Mouse (Mus musculus) ES-E14 (cell line): ENCODE results near the gene Clca4a. TPM values are rescaled to one million over a fixed set of nuclear protein-coding genes. Genes with fewer than 3 reads are reported as not detected.

Experiments
- DNase-seq: peaks from one replicate; pipeline ENCODE4 v3.0.0-alpha.2; 2013; ENCODE audit warnings: low read depth, low spot score
- H3K27ac ChIP-seq: 2 replicates; pipeline ENCODE4 v1.5.1; 2012; ENCODE audit warnings: low read depth, mild to moderate bottlenecking, low read length, moderate library complexity, mixed read lengths; ENCODE audit not compliant: poor library complexity, insufficient read depth, severe bottlenecking
- H3K36me3 ChIP-seq: 2 replicates; pipeline ENCODE4 v1.6.1; 2012; ENCODE audit warnings: mild to moderate bottlenecking, low read length, moderate library complexity, mixed read lengths; ENCODE audit not compliant: control insufficient read depth, poor library complexity, insufficient read depth, severe bottlenecking
- H3K4me1 ChIP-seq, 2 experiments: fragments of 150-350 bp in 1 of 2; sonication (generic) in 1 of 2; 2 replicates each; pipeline ENCODE4 v1.6.1; 2012; ENCODE audit warnings: low read length in 2 of 2, mild to moderate bottlenecking in 1 of 2, mixed read lengths in 1 of 2; ENCODE audit not compliant: control insufficient read depth in 2 of 2, insufficient read depth in 2 of 2, poor library complexity in 1 of 2
- H3K4me3 ChIP-seq, 2 experiments: fragments of 150-350 bp in 1 of 2; sonication (generic) in 1 of 2; 2 replicates each; pipeline ENCODE4 v1.5.1; 2012; ENCODE audit warnings: low read length in 2 of 2, low read depth in 1 of 2, mild to moderate bottlenecking in 1 of 2, mixed read lengths in 1 of 2; ENCODE audit not compliant: insufficient read depth in 1 of 2, poor library complexity in 1 of 2, severe bottlenecking in 1 of 2
- H3K9ac ChIP-seq: 2 replicates; pipeline ENCODE4 v1.6.1; 2012; ENCODE audit warnings: low read depth, mild to moderate bottlenecking, low read length, mixed read lengths; ENCODE audit not compliant: poor library complexity, insufficient read depth, severe bottlenecking
- H3K9me3 ChIP-seq: fragments of 150-350 bp; sonication (generic); 2 replicates; pipeline ENCODE4 v1.6.1; 2012; ENCODE audit warnings: low read depth, mild to moderate bottlenecking, low read length; ENCODE audit not compliant: control insufficient read depth, insufficient read depth
- CHD2 ChIP-seq: IDR thresholded peaks from 2 replicates; pipeline ENCODE4 v1.6.1; 2014; ENCODE audit warnings: mild to moderate bottlenecking, low read depth, low read length, inconsistent platforms
- HCFC1 ChIP-seq: IDR thresholded peaks from 2 replicates; pipeline ENCODE4 v1.6.1; 2012; ENCODE audit warnings: low read length, inconsistent platforms, borderline replicate concordance; ENCODE audit not compliant: insufficient read depth
- MAFK ChIP-seq: IDR thresholded peaks from 2 replicates; pipeline ENCODE4 v1.6.1; 2014; ENCODE audit warnings: mild to moderate bottlenecking, low read depth, low read length, inconsistent platforms; ENCODE audit not compliant: insufficient read depth
- ZC3H11A ChIP-seq: IDR thresholded peaks from 2 replicates; pipeline ENCODE4 v1.6.1; 2012; ENCODE audit warnings: low read depth, mild to moderate bottlenecking, inconsistent platforms, low read length, borderline replicate concordance
- ZNF384 ChIP-seq: IDR thresholded peaks from 2 replicates; pipeline ENCODE4 v1.6.1; 2012; ENCODE audit warnings: low read depth, low read length, inconsistent platforms
- in situ Hi-C, 2 experiments: fragments of 600-800 bp; cut with MboI; formaldehyde crosslinking; loops; one replicate each; pipeline ENCODE4 v1.15.1; 2025; ENCODE audit warnings: low sequenced_read_pairs in 2 of 2, inconsistent platforms in 1 of 2; ENCODE audit not compliant: unreplicated experiment in 2 of 2
- total RNA-seq: library from RNA; depleted of rRNA; stranded (reverse); fragments of 300-350 nt; gene quantifications from 2 replicates; pipeline ENCODE4 v1.2.3, GENCODE M21; 2012

Gene Clca4a
- total RNA-seq, 1 experiment = 0.22 TPM

GRCm38 (mm10) chr3:144993055-144993454 lies 18.2 kb upstream of the Clca4a start:
- in situ Hi-C loops = no loop called here
- Histone ChIP-seq H3K4me1 (no peaks in the 10 kb centered on the region), H3K9me3 (no peaks in the 10 kb centered on the region), H3K9ac (no peak overlapping the region), H3K27ac (no peak overlapping the region), H3K4me3 (no peak overlapping the region), H3K36me3 (no peaks in the 10 kb centered on the region)
- DNase-seq = no peak
- no peak for TF ChIP-seq ZC3H11A
- TF ChIP-seq HCFC1 = no peak
- no peak for TF ChIP-seq ZNF384
- TF ChIP-seq CHD2 = no peak
- TF ChIP-seq MAFK = no peak

- TF ChIP-seq MAFK = no peak
- no peak for TF ChIP-seq ZC3H11A
- no peak for TF ChIP-seq CHD2
- TF ChIP-seq HCFC1 = no peak
- TF ChIP-seq ZNF384 = no peak
- H3K4me1 ChIP-seq = no peaks in the 10 kb centered on the region
- no peak overlapping the region for H3K4me3 ChIP-seq
- H3K9me3 ChIP-seq = no peaks in the 10 kb centered on the region
- no peaks in the 10 kb centered on the region for H3K36me3 ChIP-seq
- in situ Hi-C loops = no loop called here
- DNase-seq = no peak
- H3K9ac ChIP-seq = no peak overlapping the region
- H3K27ac ChIP-seq = no peak overlapping the region
Observed at GRCm38 (mm10) chr3:144992618-144993017, 17.8 kb upstream of the Clca4a start.

- Histone ChIP-seq H3K9ac (no peak overlapping the region), H3K9me3 (no peaks in the 10 kb centered on the region), H3K36me3 (no peaks in the 10 kb centered on the region), H3K4me1 (peaks cover 0 to 11% of the 10 kb centered on the region in 2 experiments; a peak in 3 of 4 replicates), H3K27ac (no peak overlapping the region), H3K4me3 (no peak overlapping the region)
- in situ Hi-C loops = no loop called here
- no peak for TF ChIP-seq MAFK
- no peak for TF ChIP-seq CHD2
- no peak for TF ChIP-seq ZNF384
- no peak for TF ChIP-seq HCFC1
- TF ChIP-seq ZC3H11A = no peak
- no peak for DNase-seq
Observed at GRCm38 (mm10) chr3:144985890-144986289, 11.0 kb upstream of the Clca4a start.

- in situ Hi-C loops = no loop called here
- H3K9me3 ChIP-seq = no peaks in the 10 kb centered on the region
- H3K27ac ChIP-seq = no peak overlapping the region
- H3K36me3 ChIP-seq = no peaks in the 10 kb centered on the region
- no peak for DNase-seq
- H3K9ac ChIP-seq = no peak overlapping the region
- H3K4me1 ChIP-seq = no peaks in the 10 kb centered on the region; a peak in 1 of 4 replicates
- H3K4me3 ChIP-seq = no peak overlapping the region
- TF ChIP-seq ZNF384 (no peak), ZC3H11A (no peak), HCFC1 (no peak), MAFK (no peak), CHD2 (no peak)
Observed at GRCm38 (mm10) chr3:144980551-144980950, 5.7 kb upstream of the Clca4a start.

- Histone ChIP-seq H3K4me3 (no peak overlapping the region), H3K9ac (no peak overlapping the region), H3K4me1 (no peaks in the 10 kb centered on the region), H3K27ac (no peak overlapping the region), H3K9me3 (no peaks in the 10 kb centered on the region), H3K36me3 (no peaks in the 10 kb centered on the region)
- no peak for TF ChIP-seq ZNF384
- TF ChIP-seq ZC3H11A = no peak
- TF ChIP-seq HCFC1 = no peak
- TF ChIP-seq CHD2 = no peak
- no peak for TF ChIP-seq MAFK
- no peak for DNase-seq
- in situ Hi-C loops = no loop called here
Observed at GRCm38 (mm10) chr3:144977631-144978030, 2.8 kb upstream of the Clca4a start.
